Mouse (Mus musculus) liver, embryonic 13.5 days (tissue): ENCODE data around the gene Gm49352. TPM values are rescaled to one million over a fixed set of nuclear protein-coding genes. Genes with fewer than 3 reads are reported as not detected.
"Not testable (repeated sequence)": the region's sequence is repeated elsewhere in the genome, so short reads cannot be mapped to it uniquely, and the experiment has no call there.

Source experiments
- ATAC-seq: fragments of 200-750 bp; cut with Nextera tagmentation; 2 replicates; pipeline ENCODE4 v1.8.0; 2017; ENCODE audit warnings: low read depth, mild to moderate bottlenecking, moderate number of reproducible peaks, moderate library complexity
- DNase-seq: peaks from one replicate; pipeline ENCODE4 v3.0.0; 2022
- H3K27ac ChIP-seq: fragments of 300-500 bp; sonication (generic); 2 replicates; pipeline ENCODE4 v1.5.1; 2015; ENCODE audit warnings: moderate library complexity, mild to moderate bottlenecking, inconsistent platforms
- H3K27me3 ChIP-seq: fragments of 300-500 bp; sonication (generic); 2 replicates; pipeline ENCODE4 v1.6.1; 2015; ENCODE audit warnings: mild to moderate bottlenecking, inconsistent platforms
- H3K36me3 ChIP-seq: fragments of 300-500 bp; sonication (generic); 2 replicates; pipeline ENCODE4 v1.6.1; 2015; ENCODE audit warnings: mild to moderate bottlenecking, inconsistent platforms
- H3K4me1 ChIP-seq: fragments of 300-500 bp; sonication (generic); replicated peaks from 2 replicates; pipeline ENCODE4 v1.6.1; 2015; ENCODE audit warnings: inconsistent platforms
- H3K4me2 ChIP-seq: fragments of 300-500 bp; sonication (generic); 2 replicates; pipeline ENCODE4 v1.6.1; 2015; ENCODE audit warnings: inconsistent platforms, mild to moderate bottlenecking, moderate library complexity
- H3K4me3 ChIP-seq: fragments of 300-500 bp; sonication (generic); replicated peaks from 2 replicates; pipeline ENCODE4 v1.5.1; 2015; ENCODE audit warnings: mild to moderate bottlenecking, inconsistent platforms
- H3K9ac ChIP-seq: fragments of 300-500 bp; sonication (generic); 2 replicates; pipeline ENCODE4 v1.6.1; 2015; ENCODE audit warnings: mild to moderate bottlenecking, inconsistent platforms
- H3K9me3 ChIP-seq: fragments of 300-500 bp; sonication (generic); replicated peaks from 2 replicates; pipeline ENCODE4 v1.6.1; 2016; ENCODE audit warnings: inconsistent platforms
- WGBS: fragments of 180-500 bp; shearing (Covaris S2); methylation state at CpG from one replicate; pipeline ENCODE4 v1.1.7; 2015; ENCODE audit not compliant: insufficient replicate concordance; 5-methylcytosine and 5-hydroxymethylcytosine counted together
- polyA plus RNA-seq: library from polyadenylated mRNA; unstranded; fragments of >200 nt; fragmentation: Nextera tagmentation; extraction: Ambion mirVana; gene quantifications from 2 replicates; pipeline ENCODE4 v1.2.1, GENCODE M21; 2015

Gene Gm49352
- polyA plus RNA-seq = not detected in 2 replicates

GRCm38 (mm10) chr13:61568074-61568473 lies at the start of gene Gm49352:
Gm49352 (minus strand) TSS chr13:61568174.
- H3K9ac ChIP-seq, H3K9me3 ChIP-seq, H3K27me3 ChIP-seq, DNase-seq, H3K27ac ChIP-seq, ATAC-seq, H3K4me1 ChIP-seq, H3K4me3 ChIP-seq, H3K36me3 ChIP-seq, H3K4me2 ChIP-seq: not testable (repeated sequence)
- 27% methylated on average over 1 of the region's 1 CpGs for WGBS

- ATAC-seq (no peak), DNase-seq (no peak)
- H3K27ac ChIP-seq = no peak within 1 kb of the TSS
- H3K4me3 ChIP-seq = no peak within 1 kb of the TSS
- H3K36me3 ChIP-seq = no peaks in the 10 kb centered on the region
- H3K27me3 ChIP-seq = no peaks in the 10 kb centered on the region
- H3K9ac ChIP-seq = no peak within 1 kb of the TSS
- H3K9me3 ChIP-seq = no peaks in the 10 kb centered on the region; the same call in 1 of the 2 replicates
- H3K4me2 ChIP-seq = no peak within 1 kb of the TSS
- no peaks in the 10 kb centered on the region for H3K4me1 ChIP-seq
Measured at GRCm38 (mm10) chr13:61570027-61570426, 2.1 kb upstream of the Gm49352 start, which contains the start of gene Cts3. Cts3 (minus strand) TSS chr13:61570127.

- no peaks in the 10 kb centered on the region for H3K9me3 ChIP-seq
- H3K9ac ChIP-seq = no peak within 1 kb of the TSS
- H3K27ac ChIP-seq = no peak within 1 kb of the TSS
- ATAC-seq = no peak
- 48% methylated on average over 4 of the region's 4 CpGs for WGBS
- H3K4me3 ChIP-seq = no peak within 1 kb of the TSS
- no peak within 1 kb of the TSS for H3K4me2 ChIP-seq
- no peaks in the 10 kb centered on the region for H3K4me1 ChIP-seq
- H3K36me3 ChIP-seq = no peaks in the 10 kb centered on the region
- no peaks in the 10 kb centered on the region for H3K27me3 ChIP-seq
- no peak for DNase-seq
Measured at GRCm38 (mm10) chr13:61541631-61542030, 26.3 kb downstream of the Gm49352 start, which contains the start of gene Ctsm. Ctsm (minus strand) TSS chr13:61541839.

Other genes with a start within 250 kb of the Gm49352 start
- not detected in 2 replicates for gene Cts7, start 210.0 kb downstream of the Gm49352 start, polyA plus RNA-seq
- not detected in 2 replicates for gene Ctsm, start 26.3 kb downstream of the Gm49352 start, polyA plus RNA-seq
- not detected in 2 replicates for gene Cts3, start 2.0 kb upstream of the Gm49352 start, polyA plus RNA-seq